Mouse (Mus musculus) heart, embryonic 11.5 days (tissue): ENCODE data around the gene Nt5dc2. TPM values are rescaled to one million over a fixed set of nuclear protein-coding genes. Genes with fewer than 3 reads are reported as not detected.

ENCODE experiments used
- ATAC-seq: fragments of 200-750 bp; cut with Nextera tagmentation; replicated peaks from 2 replicates; pipeline ENCODE4 v1.8.0; 2017; ENCODE audit warnings: moderate library complexity; ENCODE audit not compliant: insufficient number of reproducible peaks, low FRiP score, low TSS enrichment
- H3K27ac ChIP-seq: fragments of 300-500 bp; sonication (generic); 2 replicates; pipeline ENCODE4 v1.5.1; 2014; ENCODE audit warnings: mild to moderate bottlenecking, low read depth, low read length
- H3K27me3 ChIP-seq: fragments of 300-500 bp; sonication (generic); 2 replicates; pipeline ENCODE4 v1.6.1; 2014; ENCODE audit warnings: mild to moderate bottlenecking, low read length, mixed read lengths; ENCODE audit not compliant: control insufficient read depth, insufficient read depth
- H3K36me3 ChIP-seq: fragments of 300-500 bp; sonication (generic); 2 replicates; pipeline ENCODE4 v1.6.1; 2014; ENCODE audit warnings: mild to moderate bottlenecking, low read length, moderate library complexity, mixed read lengths; ENCODE audit not compliant: control insufficient read depth, insufficient read depth
- H3K4me1 ChIP-seq: fragments of 300-500 bp; sonication (generic); 2 replicates; pipeline ENCODE4 v1.6.1; 2014; ENCODE audit warnings: low read length; ENCODE audit not compliant: control insufficient read depth, insufficient read depth
- H3K4me2 ChIP-seq: fragments of 300-500 bp; sonication (generic); 2 replicates; pipeline ENCODE4 v1.6.1; 2014; ENCODE audit warnings: mild to moderate bottlenecking, moderate library complexity
- H3K4me3 ChIP-seq: fragments of 300-500 bp; sonication (generic); 2 replicates; pipeline ENCODE4 v1.5.1; 2014; ENCODE audit warnings: low read depth, low read length
- H3K9ac ChIP-seq: fragments of 300-500 bp; sonication (generic); 2 replicates; pipeline ENCODE4 v1.6.1; 2014; ENCODE audit warnings: mild to moderate bottlenecking, low read depth, low read length, moderate library complexity
- H3K9me3 ChIP-seq: fragments of 300-500 bp; sonication (generic); replicated peaks from 2 replicates; pipeline ENCODE4 v1.6.1; 2016; ENCODE audit warnings: low read length; ENCODE audit not compliant: control insufficient read depth
- WGBS: fragments of 180-500 bp; shearing (Covaris S2); extraction: QIAGEN DNeasy Blood & Tissue Kit; methylation state at CpG from one replicate; pipeline ENCODE4 v1.1.7; 2014; ENCODE audit not compliant: insufficient replicate concordance; 5-methylcytosine and 5-hydroxymethylcytosine counted together
- polyA plus RNA-seq: library from polyadenylated mRNA; unstranded; fragments of >200 nt; fragmentation: Nextera tagmentation; extraction: Ambion mirVana; gene quantifications from 2 replicates; pipeline ENCODE4 v1.2.1, GENCODE M21; 2014

The Nt5dc2 gene
- polyA plus RNA-seq, 1 experiment from 2014 or later: 344 TPM

DNA sequence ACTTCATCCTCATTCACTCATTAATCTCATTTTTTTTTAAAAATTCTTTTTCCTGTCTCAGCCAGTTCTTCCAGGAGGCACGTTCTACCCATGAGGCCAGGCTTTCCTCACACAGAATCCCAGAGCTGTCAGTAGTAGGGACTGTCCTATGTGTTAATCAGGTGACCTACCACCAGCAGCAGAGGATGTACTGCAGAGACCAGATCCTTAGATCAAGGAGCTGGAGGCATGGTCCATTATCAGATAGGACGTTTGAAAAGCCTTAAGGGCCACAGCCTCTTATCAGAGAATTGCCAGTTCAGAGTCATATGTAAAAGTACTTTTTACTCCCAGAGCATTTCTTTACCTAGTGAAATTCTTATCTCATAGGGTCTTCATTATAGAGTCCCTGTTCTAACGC, 16.8 kb upstream of the Nt5dc2 start:
- Histone ChIP-seq H3K9me3 (no peaks in the 10 kb centered on the region), H3K4me3 (no peak overlapping the region), H3K9ac (no peak overlapping the region), H3K4me2 (no peak overlapping the region), H3K27ac (no peak overlapping the region), H3K36me3 (peaks cover 12% of the 10 kb centered on the region), H3K4me1 (peaks cover 10% of the 10 kb centered on the region; the same call in 1 of the 2 replicates), H3K27me3 (no peaks in the 10 kb centered on the region)
- ATAC-seq: no peak
- 52% methylated on average over 3 of the region's 3 CpGs for WGBS

DNA sequence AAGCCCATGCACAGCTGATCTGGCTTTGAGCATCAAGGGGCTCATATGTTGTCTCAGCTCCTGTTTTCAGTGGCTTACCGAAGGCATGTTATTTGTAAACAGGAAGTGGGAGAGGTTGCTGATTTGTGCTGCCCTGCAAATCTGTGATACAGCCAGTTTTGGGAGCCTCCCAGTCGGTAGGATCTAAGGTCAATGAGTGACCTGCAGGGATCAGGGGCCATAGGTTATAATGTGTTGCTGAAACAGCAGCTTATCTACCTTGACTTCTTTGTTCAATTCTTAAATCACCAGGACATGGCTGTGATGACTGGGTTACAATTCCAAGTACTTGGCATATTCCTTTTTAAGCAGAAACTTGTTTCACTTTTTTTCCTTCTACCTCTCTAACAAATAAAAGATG, 15.3 kb upstream of the Nt5dc2 start:
- Histone ChIP-seq H3K9ac (no peak overlapping the region), H3K27me3 (no peaks in the 10 kb centered on the region), H3K36me3 (peaks cover 12% of the 10 kb centered on the region), H3K27ac (no peak overlapping the region), H3K4me3 (no peak overlapping the region), H3K4me2 (no peak overlapping the region), H3K4me1 (peaks cover 7% of the 10 kb centered on the region; the same call in 1 of the 2 replicates), H3K9me3 (no peaks in the 10 kb centered on the region)
- 57% methylated on average over 2 of the region's 2 CpGs for WGBS
- no peak for ATAC-seq

DNA sequence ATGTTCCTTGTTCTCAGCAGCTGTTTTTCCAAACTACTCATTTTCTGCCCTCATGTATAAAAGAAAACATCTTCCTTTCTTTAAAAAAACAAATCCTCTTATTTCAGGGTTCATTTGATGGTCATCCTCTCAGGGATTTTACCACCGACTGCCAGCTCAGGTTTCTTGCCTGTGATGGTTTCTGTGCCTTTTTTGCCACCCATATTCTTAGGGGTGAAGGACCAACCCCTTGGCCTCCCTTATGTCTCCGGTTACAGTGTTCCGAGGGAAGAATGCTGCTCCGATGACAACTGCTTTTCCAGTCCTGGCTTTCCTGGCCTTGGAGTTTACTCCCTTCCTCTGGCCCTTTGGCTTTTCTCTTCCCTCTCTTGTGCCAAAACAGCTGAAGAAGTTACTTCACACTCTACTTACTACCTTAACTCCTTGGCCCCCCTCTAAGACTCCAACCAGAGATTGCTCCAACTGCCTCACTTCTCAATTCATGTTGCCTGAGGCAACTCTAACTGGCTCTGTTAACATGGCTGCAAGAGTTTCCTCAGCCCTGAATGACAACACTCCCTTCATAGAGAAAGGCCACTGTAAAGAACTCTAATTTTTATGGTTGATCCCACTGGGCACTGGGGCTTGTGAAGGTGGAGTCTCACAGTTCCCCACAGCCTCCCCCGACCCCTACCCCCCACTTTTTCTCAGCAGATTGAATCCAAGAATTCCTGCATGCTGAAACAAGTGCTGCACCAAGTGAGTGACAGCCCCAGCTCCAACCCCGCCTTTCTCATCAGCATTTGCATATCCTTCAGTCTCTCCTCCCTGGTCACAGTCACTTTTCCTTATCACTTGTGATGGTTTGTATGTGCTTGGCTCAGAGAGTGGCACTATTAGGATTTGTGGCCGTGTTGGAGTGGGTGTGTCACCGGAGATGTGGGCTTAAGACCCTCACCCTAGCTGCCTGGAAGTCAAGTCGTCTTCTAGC, 5.5 kb upstream of the Nt5dc2 start:
- Histone ChIP-seq H3K9me3 (no peaks in the 10 kb centered on the region), H3K4me1 (peaks cover 17% of the 10 kb centered on the region), H3K9ac (peak overlapping the region; percentile 7; the same call in 1 of the 2 replicates), H3K4me2 (peak overlapping the region; percentile 2; the same call in 1 of the 2 replicates), H3K27ac (peak overlapping the region; percentile 10; the same call in 1 of the 2 replicates), H3K27me3 (no peaks in the 10 kb centered on the region), H3K4me3 (no peak overlapping the region), H3K36me3 (peaks cover 9% of the 10 kb centered on the region; the same call in 1 of the 2 replicates)
- no peak for ATAC-seq
- 57% methylated on average over 9 of the region's 9 CpGs for WGBS

DNA sequence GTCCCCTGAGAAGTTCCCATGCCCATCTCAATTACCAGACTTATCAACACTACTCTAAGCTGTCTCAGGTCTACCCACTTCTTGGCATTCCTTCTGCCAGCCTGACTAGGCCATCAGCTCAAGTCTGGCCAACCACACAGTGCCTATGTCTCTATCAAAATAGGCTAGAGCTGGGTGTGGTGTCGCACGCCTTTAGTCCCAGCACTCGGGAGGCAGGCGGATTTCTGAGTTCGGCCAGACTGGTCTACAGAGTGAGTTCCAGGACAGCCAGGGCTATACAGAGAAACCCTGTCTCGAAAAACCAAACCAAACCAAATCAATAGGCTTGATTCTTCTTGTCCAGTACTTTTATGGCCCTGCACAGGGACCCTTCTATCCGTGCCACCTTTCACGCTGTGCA, 4.0 kb upstream of the Nt5dc2 start:
- peak overlapping the region; percentile 7; the same call in 1 of the 2 replicates for H3K27ac ChIP-seq
- no peaks in the 10 kb centered on the region for H3K27me3 ChIP-seq
- H3K9me3 ChIP-seq: no peaks in the 10 kb centered on the region
- peak overlapping the region; percentile 59 for H3K4me2 ChIP-seq
- H3K4me3 ChIP-seq: peak overlapping the region; percentile 15; the same call in 1 of the 2 replicates
- H3K4me1 ChIP-seq: peaks cover 19% of the 10 kb centered on the region
- ATAC-seq: no peak
- no peak overlapping the region for H3K9ac ChIP-seq
- WGBS: 92% methylated on average over 8 of the region's 8 CpGs
- H3K36me3 ChIP-seq: peaks cover 9% of the 10 kb centered on the region; the same call in 1 of the 2 replicates

DNA sequence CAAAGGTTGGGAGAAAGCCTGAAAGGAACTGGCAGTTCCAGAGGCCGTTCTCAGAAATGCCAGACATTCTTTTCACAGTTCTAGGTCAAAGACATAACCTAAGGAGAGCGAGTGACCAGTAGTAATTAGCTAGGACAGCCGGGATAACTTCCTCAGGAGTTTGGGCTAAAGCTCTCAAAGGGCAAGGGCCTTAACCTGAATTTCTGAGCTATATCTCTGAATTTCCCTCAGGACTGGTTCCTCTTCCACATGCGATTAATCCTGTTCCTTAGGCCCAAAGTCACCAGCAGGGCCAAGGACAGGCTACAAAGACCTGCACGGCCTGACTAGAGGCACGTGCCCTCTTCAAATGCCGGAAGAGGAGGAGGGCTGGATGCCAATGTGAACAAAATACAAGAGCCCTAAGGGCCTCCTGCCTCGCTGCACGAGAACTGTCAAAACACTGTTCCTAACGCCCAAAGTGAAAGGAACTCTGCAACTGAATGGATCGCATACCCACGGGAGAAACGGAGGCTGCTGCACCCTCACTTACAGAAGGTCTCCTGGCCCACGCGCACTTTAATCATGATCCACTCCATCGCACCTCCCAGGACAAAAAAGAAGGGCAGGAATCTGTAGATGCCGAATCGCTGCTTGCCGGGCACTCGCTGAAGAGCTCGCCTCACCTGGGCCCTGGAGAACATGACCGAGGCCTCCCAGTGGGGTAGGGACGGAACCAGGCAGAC, 2.6 kb upstream of the Nt5dc2 start:
- ATAC-seq: no peak
- no peaks in the 10 kb centered on the region for H3K9me3 ChIP-seq
- H3K4me3 ChIP-seq: peak overlapping the region; percentile 86
- H3K4me2 ChIP-seq: peak overlapping the region; percentile 81
- H3K9ac ChIP-seq: peak overlapping the region; percentile 95
- H3K27me3 ChIP-seq: no peaks in the 10 kb centered on the region
- peak overlapping the region; percentile 94 for H3K27ac ChIP-seq
- H3K36me3 ChIP-seq: peaks cover 6% of the 10 kb centered on the region; the same call in 1 of the 2 replicates
- H3K4me1 ChIP-seq: peaks cover 34% of the 10 kb centered on the region
- WGBS: 1% methylated on average over 23 of the region's 23 CpGs

DNA sequence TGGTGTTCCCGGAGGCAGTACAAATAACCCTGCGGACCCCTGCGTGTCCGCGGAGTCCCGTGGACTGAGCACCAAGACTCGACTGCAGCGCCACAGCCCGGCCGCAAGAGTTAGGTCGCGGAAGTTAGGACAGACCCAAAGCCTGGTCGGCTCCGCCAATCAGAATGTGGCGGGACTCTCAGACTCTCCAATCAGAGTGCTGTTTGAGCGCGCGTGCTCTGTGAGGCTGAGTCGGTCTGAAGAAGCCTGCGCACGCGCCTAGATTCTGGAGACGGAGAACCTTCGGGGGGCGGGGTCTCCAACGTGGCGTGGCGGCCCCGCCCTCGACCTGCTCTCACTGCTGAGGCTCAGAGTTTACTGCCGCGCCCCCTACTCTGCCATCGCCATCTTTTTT, 2.0 kb upstream of the Nt5dc2 start, which contains the start of gene Smim4:
Gene Smim4, minus strand, starts transcription at position 131 of the 394 bp plus-strand sequence.
- peaks cover 2% of the 10 kb centered on the region; the same call in 1 of the 2 replicates for H3K36me3 ChIP-seq
- under 1% methylated on average over 33 of the region's 33 CpGs for WGBS
- H3K27me3 ChIP-seq: no peaks in the 10 kb centered on the region
- peak within 1 kb of the TSS; percentile 94 for H3K27ac ChIP-seq
- peak within 1 kb of the TSS; percentile 81 for H3K4me2 ChIP-seq
- peak within 1 kb of the TSS; percentile 86 for H3K4me3 ChIP-seq
- H3K9ac ChIP-seq: peak within 1 kb of the TSS; percentile 95
- ATAC-seq: peak; percentile 90
- H3K9me3 ChIP-seq: no peaks in the 10 kb centered on the region
- peaks cover 37% of the 10 kb centered on the region for H3K4me1 ChIP-seq

DNA sequence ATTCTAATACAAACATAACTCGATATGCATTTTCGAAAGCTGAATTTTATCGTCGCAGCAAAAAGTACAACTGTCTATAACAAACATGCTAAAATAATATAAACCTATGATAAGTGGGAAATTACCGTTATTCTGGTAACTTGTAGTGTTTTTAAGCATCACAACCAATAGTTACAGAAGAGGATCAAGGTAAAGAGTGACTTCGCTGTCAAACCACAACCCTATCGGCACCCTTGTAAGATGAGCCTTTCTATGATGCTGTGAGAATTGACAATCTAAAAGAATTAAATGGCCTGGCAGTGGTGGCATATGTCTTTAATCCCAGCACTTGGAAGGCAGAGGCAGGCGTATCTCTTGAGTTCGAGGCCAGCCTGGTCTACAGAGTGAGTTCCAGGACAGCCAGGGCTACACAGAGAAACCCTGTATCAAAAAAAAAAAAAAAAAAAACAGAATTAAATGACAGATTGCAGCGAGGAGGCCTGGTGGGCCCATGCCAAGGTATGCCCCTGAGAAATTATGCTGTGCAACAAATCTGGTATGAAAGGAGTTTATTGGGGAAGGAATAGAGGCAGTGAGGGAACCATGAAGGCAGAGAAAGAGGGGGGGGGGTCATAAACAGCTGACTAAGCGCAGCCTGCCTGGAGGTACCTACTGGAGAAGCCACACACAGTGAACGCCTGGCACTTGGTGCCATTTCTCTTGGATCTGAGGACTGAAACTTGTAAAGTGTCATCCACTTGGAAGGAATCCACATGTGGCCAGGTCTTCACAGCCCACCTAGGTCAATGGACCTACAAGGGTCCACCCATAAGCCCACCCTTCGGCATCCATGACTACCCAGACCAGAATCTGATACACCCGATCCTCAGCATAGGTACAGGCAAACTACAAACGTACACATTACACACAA, 1.3 kb upstream of the Nt5dc2 start:
- H3K9ac ChIP-seq: peak overlapping the region; percentile 85; the same call in 1 of the 2 replicates
- ATAC-seq: no peak

More for the DNA sequence above, 1.3 kb upstream of the Nt5dc2 start:
- H3K9me3 ChIP-seq: no peaks in the 10 kb centered on the region
- peak overlapping the region; percentile 93 for H3K27ac ChIP-seq
- H3K4me3 ChIP-seq: peak overlapping the region; percentile 87; the same call in 1 of the 2 replicates
- H3K36me3 ChIP-seq: no peaks in the 10 kb centered on the region; the same call in 1 of the 2 replicates
- H3K4me1 ChIP-seq: peaks cover 37% of the 10 kb centered on the region
- H3K4me2 ChIP-seq: peak overlapping the region; percentile 81
- WGBS: 67% methylated on average over 15 of the region's 15 CpGs
- H3K27me3 ChIP-seq: no peaks in the 10 kb centered on the region
